Mouse (Mus musculus) urinary bladder, postnatal 14 days (tissue): ENCODE data around the gene 9930022D16Rik.
A peak's percentile ranks its signal among the peaks of the same experiment; 100 is the strongest.

ENCODE experiments used
- DNase-seq: peaks from one replicate; pipeline ENCODE4 v3.0.0; 2021; ENCODE audit warnings: low spot score

9930022D16Rik gene

DNA sequence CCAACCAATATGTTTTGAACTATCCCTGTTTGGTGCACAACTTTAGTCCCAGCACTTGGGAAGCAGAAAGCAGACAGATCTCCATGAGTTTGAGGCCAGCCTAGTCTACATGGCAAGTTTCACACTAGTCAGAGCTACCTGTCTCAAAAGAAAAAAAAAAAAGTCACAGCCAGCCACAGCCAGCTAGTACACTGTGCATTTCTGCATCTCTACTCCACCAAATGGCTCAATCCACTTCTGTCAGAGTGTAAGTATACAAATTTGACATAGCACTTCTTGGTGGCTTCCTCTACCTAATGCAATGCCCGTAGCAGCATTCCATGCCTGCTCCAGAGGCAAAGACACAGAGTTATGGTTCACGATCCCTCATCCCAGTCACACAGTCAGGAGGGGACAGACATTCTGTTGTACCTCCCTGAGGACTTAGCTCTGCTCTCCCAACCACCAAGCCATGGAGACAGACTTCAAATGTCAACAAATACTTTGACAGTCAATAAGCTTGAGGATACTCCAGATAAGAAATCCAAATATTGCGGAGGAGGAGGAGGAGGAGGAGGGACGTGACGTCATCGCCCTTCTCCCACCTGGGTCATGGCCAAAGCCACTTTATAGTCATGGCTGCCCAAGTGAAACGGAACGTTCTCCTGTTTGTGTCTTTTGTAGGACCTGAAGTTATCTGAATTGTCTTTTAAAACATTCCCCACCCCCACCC, 3.1 kb downstream of the 9930022D16Rik start:
- no peak for DNase-seq

GRCm38 (mm10) chr11:109417472-109418040, 3.8 kb downstream of the 9930022D16Rik start:
- no peak for DNase-seq

- no peak for DNase-seq
Measured at GRCm38 (mm10) chr11:109419461-109419860, 5.7 kb downstream of the 9930022D16Rik start.

- no peak for DNase-seq
Measured at GRCm38 (mm10) chr11:109419961-109420566, 6.3 kb downstream of the 9930022D16Rik start.

GRCm38 (mm10) chr11:109420567-109420962, 6.8 kb downstream of the 9930022D16Rik start:
- DNase-seq: no peak

DNA sequence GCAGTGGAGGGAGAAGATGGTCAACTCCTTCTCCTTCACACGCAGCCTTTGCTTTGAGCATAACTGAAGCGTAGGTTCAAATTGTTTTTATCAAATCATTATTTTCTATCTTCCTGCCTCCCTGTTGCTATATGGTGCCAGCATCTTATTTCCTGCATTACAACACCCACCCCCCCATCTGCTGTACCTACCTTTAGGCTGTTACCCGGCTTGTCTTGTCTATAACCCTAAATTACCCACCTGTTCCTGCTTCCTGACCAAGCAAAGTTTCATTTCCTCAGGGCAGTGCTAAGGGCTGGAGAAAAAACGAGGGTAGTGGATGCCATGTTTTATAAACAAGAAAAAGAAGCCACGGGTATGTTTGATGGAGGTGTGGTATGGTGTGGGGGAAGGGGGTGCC, 7.5 kb downstream of the 9930022D16Rik start:
- DNase-seq: no peak

- DNase-seq: no peak
Measured at GRCm38 (mm10) chr11:109422263-109422662, 8.5 kb downstream of the 9930022D16Rik start.

- no peak for DNase-seq
Measured at GRCm38 (mm10) chr11:109423294-109423693, 9.6 kb downstream of the 9930022D16Rik start.

DNA sequence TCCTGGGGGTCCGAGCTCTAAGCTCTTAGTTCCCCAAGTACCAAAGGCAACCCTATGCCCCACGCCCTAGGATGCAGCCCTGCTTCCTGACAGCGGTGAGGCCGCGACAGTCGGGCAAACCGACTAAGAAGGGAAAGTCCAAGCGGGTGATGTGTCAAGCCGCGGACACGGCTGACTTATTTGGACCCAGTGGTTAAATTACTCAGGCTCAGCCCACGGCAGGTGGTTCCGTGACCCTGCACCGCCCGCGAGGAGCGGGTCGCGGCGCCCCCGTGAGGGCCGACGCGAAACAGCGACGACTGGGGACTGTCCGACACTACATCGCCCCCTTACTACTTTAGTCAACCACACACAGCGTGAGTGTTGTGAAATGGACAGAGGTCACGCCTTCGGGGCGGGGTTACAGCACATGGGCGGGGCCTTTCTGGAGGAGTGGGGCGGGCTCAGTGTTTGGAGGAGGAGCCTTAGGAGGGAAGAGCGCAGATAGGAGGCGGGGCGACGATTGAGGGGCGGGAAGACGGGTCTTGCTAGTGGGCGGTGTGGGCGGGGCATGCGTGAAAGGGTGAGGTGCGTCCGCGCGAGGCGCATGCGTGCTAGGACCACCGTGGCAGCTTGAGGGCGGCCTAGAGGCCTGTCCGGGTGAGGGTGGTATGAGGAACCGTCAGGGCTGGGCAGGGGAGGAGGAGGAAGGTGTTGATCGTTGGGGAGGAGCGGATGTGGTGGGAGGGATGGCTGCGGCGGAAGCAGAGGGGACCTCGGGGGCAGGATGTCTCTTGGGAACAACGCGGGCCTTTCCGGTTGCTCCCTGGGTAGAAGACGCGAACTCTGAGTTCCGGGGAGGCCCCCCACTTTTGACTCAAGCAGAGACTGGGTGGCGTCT, 11.9 kb downstream of the 9930022D16Rik start, which contains the start of gene Amz2:
Gene Amz2, plus strand, starts transcription at position 555 of the 880 bp plus-strand sequence.
- peak; percentile 99 for DNase-seq

DNA sequence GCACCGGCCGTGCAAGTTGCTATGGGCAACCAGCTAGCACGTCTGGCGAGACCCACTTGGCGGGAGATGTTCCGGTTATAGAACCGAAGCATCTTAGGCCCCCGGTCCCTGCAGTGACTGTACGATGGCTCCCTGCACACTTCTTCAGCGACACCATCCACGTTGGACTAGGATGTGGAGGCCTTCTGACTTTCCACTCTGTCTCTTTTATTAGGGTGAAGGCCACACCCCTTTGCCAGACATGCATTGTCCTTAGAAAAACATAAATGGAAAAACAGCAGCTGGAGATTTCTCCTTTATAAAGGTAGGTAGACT, 12.5 kb downstream of the 9930022D16Rik start:
- no peak for DNase-seq

DNA sequence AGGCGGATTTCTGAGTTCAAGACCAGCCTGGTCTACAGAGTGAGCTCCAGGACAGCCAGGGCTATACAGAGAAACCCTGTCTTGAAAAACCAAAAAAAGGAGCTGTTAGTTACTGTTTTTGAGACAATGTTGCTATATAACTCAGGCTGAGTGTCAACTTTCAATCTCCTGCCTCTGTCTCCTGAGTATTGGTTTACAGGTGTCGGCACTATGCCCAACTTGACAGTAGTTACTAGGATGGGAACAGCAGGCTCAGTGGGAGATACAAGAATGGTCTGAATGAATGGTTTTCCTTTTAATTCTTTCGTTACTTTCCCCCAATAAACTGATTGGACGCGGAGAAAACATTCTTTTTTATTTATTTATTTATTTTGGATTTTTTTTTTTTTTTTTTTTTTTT, 13.6 kb downstream of the 9930022D16Rik start:
- no peak for DNase-seq

DNA sequence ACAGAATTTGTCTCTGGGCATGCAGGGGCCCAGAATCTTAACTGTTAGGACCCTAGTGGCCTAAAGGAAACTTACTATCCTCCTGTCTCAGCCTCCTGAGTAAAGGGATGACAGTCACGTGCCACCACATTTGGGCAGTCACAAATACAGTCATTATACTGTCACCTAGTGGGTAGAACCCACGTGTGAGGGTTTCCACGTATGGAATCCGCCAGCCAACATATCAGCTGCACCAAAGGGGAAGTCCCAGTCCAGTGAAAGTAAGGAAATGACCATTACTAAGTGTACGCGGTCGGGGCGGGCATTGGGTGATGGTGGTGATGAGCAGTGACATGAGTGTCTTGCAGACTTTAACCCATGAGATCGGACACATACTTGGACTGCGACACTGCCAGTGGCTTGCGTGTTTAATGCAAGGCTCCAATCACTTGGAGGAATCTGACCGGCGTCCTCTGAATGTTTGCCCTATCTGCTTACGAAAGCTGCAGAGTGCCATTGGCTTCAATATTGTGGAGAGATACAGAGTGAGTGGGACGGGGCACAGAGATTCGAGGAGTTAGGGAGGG, 20.6 kb downstream of the 9930022D16Rik start:
- no peak for DNase-seq

DNA sequence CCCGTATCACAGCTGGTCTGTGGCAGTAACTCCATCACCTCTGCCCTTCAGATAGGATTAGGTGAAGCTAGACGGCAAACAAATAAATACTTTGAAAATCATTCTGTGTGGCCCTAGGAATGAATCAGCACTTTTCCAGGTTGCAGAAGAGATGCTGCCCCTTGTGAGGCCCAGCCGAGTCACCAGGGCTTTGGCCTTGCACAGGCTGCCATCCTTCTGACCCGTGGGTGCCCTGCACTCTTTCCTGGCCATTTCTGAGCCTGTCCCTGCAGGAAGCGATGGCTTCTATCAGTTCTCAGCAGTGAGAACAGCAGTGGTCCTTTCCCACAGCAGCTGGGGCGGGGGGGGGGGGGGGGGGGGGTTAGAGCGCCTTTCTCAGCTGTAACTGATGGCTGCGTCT, 23.2 kb downstream of the 9930022D16Rik start:
- no peak for DNase-seq

DNA sequence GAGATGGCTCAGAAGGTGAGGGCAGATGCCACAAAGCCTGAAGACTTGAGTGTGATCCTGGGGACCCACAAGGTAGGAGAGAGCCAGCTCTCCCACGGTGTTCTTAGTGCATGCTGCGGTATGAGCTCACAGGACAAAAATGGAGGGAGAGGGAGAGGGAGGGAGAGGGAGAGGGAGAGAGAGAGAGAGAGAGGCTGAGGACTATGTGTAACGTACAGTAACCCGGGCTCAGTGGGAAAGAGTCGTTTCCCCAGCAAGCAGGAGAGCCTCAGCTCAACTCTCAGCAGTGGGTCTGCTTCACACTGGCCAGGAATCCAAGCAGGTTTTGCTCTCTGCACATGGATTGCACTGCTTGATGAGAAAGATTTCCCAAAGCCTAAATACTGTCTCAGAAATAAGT, 25.5 kb downstream of the 9930022D16Rik start:
- DNase-seq: no peak

GRCm38 (mm10) chr11:109439829-109440340, 26.2 kb downstream of the 9930022D16Rik start:
- DNase-seq: peak; percentile 83

DNA sequence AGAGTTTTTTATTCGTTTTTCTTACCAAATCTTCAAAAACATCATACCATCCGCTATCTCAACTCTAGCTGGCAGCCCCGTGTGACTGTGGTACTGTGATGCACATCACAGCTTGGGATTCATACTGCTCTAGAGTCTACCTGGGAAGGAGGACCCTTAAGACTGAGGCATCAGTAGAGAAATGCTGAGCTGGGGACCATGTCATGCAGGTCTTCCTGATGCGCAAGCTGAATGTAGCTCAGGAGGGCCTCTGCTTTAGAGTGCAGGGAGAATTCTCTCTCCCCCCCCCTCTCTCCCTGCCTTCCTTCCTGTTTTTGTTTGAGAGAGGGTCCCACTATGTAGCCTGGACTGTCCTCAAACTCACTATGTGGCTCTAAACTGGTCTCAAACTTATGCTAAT, 26.9 kb downstream of the 9930022D16Rik start:
- DNase-seq: no peak

DNA sequence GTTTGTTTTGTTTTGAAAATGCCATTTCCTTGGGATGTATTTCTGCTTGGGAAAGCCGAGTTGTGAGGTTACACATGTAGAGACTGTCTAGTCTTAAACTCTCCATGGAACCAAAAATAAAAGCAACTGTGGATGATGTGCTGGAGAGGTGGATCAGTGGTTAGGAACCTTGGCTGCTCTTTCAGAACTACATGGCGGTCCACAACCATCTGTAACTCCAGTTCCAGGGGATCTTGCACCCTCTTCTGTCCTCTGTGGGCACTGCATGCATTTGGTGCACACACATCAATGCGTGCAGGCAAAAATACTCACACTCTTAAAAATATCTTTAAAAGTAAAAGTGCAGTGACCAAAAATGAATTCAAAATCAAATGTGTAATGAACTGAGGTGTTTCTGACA, 27.4 kb downstream of the 9930022D16Rik start:
- peak; percentile 36 for DNase-seq

DNA sequence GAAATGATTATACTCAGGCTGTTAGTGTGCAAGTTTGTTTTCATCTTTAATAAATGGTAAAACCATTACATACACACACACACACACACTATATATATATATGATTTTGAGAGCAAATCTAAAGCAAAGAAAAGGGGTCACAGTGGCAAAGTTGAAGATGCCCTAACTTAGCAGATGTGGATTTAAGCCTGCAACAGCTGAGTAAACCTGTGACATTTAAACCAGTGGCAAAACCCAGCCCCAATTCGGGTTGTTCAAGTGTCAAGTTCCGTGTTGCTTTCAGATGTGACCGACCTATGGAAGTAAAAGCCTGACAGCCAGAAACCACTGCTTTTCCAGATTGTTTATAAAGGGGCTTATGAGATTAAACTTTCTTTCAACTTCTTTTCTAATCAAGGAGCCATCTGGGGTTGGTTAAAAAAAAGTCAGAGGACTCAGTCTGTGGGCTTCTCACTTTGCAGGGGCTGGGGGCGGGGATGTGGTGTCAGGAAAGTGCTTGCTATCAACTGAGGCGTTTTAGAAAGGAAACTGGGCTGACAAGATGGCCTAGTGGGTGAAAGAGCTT, 28.5 kb downstream of the 9930022D16Rik start:
- DNase-seq: no peak

DNA sequence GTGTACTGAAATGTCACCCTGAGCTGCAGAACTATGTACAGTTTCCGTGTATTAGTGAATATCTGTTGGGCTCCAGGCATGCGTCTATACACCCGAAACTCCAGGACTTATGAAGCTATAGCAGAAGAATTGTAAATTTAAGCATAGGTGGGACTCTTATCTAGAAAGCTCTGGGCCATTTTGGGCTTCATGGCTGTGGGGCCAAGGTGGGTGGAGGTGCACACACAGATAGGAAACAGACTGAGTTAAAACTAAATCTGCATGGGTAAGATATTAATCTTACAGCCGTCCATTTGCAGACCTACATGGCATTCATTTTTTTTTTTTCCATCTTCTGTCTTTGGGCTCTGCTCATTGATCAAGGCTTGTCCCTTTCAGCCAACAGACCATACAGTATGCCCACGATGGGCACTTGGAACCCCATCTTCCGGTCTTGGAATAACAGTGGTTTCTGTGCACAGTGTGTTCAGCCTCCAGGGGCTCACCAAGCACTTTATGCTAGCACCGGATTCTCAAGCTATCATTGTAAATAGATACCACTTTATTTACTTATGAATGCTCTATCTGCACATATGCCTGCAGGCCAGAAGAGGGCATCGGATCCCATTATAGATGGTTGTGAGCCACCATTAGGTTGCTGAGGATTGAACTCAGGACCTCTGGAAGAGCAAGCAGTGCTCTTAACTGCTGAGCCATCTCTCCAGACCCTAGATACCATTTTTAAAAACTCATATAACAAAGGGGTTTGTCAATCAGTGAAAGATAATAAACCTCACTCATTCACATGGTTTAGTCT, 29.9 kb downstream of the 9930022D16Rik start:
- no peak for DNase-seq

GRCm38 (mm10) chr11:109444600-109444999, 30.9 kb downstream of the 9930022D16Rik start:
- peak; percentile 25 for DNase-seq
